Mouse (Mus musculus) limb, embryonic 11.5 days (tissue): ENCODE data around the gene Msmo1. TPM values are rescaled to one million over a fixed set of nuclear protein-coding genes. Genes with fewer than 3 reads are reported as not detected.

ENCODE experiments used
- ATAC-seq: fragments of 200-750 bp; cut with Nextera tagmentation; 2 replicates; pipeline ENCODE4 v1.8.0; 2017; ENCODE audit warnings: low read depth; ENCODE audit not compliant: insufficient number of reproducible peaks, low FRiP score, low TSS enrichment
- DNase-seq: peaks from one replicate; pipeline ENCODE4 v3.0.0-alpha.2; 2015; ENCODE audit warnings: low spot score
- H3K27ac ChIP-seq: fragments of 300-500 bp; sonication (generic); replicated peaks from 2 replicates; pipeline ENCODE4 v1.5.1; 2014; ENCODE audit warnings: low read depth, mild to moderate bottlenecking, low read length
- H3K27me3 ChIP-seq: fragments of 300-500 bp; sonication (generic); 2 replicates; pipeline ENCODE4 v1.6.1; 2014; ENCODE audit warnings: mild to moderate bottlenecking, low read length, mixed read lengths; ENCODE audit not compliant: control insufficient read depth, insufficient read depth
- H3K36me3 ChIP-seq: fragments of 300-500 bp; sonication (generic); 2 replicates; pipeline ENCODE4 v1.6.1; 2014; ENCODE audit warnings: mild to moderate bottlenecking, low read length, moderate library complexity, mixed read lengths; ENCODE audit not compliant: control insufficient read depth, insufficient read depth
- H3K4me1 ChIP-seq: fragments of 300-500 bp; sonication (generic); 2 replicates; pipeline ENCODE4 v1.6.1; 2014; ENCODE audit warnings: low read length, mixed read lengths; ENCODE audit not compliant: control insufficient read depth, insufficient read depth
- H3K4me2 ChIP-seq: fragments of 300-500 bp; sonication (generic); 2 replicates; pipeline ENCODE4 v1.6.1; 2014; ENCODE audit warnings: low read depth, mild to moderate bottlenecking, moderate library complexity; ENCODE audit not compliant: severe bottlenecking
- H3K4me3 ChIP-seq: fragments of 300-500 bp; sonication (generic); 2 replicates; pipeline ENCODE4 v1.5.1; 2014; ENCODE audit warnings: low read depth, low read length
- H3K9ac ChIP-seq: fragments of 300-500 bp; sonication (generic); 2 replicates; pipeline ENCODE4 v1.6.1; 2014; ENCODE audit warnings: mild to moderate bottlenecking, low read length
- H3K9me3 ChIP-seq: fragments of 300-500 bp; sonication (generic); 2 replicates; pipeline ENCODE4 v1.6.1; 2016; ENCODE audit warnings: low read length; ENCODE audit not compliant: control insufficient read depth
- WGBS: fragments of 180-500 bp; shearing (Covaris S2); extraction: QIAGEN DNeasy Blood & Tissue Kit; methylation state at CpG from one replicate; pipeline ENCODE4 v1.1.7; 2014; 5-methylcytosine and 5-hydroxymethylcytosine counted together
- polyA plus RNA-seq: library from polyadenylated mRNA; unstranded; fragments of >200 nt; fragmentation: Nextera tagmentation; extraction: Ambion mirVana; gene quantifications from 2 replicates; pipeline ENCODE4 v1.2.1, GENCODE M21; 2014

The Msmo1 gene
- polyA plus RNA-seq, 1 experiment from 2014 or later = 135 TPM

- peak; percentile 99 for ATAC-seq
- H3K27me3 ChIP-seq = no peaks in the 10 kb centered on the region
- under 1% methylated on average over 54 of the region's 54 CpGs for WGBS
Measured at GRCm38 (mm10) chr8:64692651-64693201, 40.9 kb downstream of the Msmo1 start, which contains the start of gene Cpe. Gene Cpe, minus strand, starts transcription at chr8:64693054.

GRCm38 (mm10) chr8:64691591-64692401 is 41.8 kb downstream of the Msmo1 start:
- H3K27me3 ChIP-seq = no peaks in the 10 kb centered on the region
- no peak; the same call in 1 of the 2 replicates for ATAC-seq

More at GRCm38 (mm10) chr8:64692651-64693201, 40.9 kb downstream of the Msmo1 start, which contains the start of gene Cpe:
- DNase-seq = peak; percentile 89
- peak within 1 kb of the TSS; percentile 95 for H3K9ac ChIP-seq
- H3K4me3 ChIP-seq = peak within 1 kb of the TSS; percentile 68
- peak within 1 kb of the TSS; percentile 70 for H3K4me2 ChIP-seq
- H3K4me1 ChIP-seq = no peaks in the 10 kb centered on the region
- no peaks in the 10 kb centered on the region for H3K36me3 ChIP-seq
- peak within 1 kb of the TSS; percentile 83 for H3K27ac ChIP-seq
- no peaks in the 10 kb centered on the region for H3K9me3 ChIP-seq

GRCm38 (mm10) chr8:64690845-64691244 is 42.7 kb downstream of the Msmo1 start:
- DNase-seq (no peak), ATAC-seq (no peak)
- no peak overlapping the region for H3K4me2 ChIP-seq
- H3K27ac ChIP-seq = no peak overlapping the region
- H3K4me1 ChIP-seq = no peaks in the 10 kb centered on the region
- no peaks in the 10 kb centered on the region for H3K36me3 ChIP-seq
- no peak overlapping the region for H3K9ac ChIP-seq
- 88% methylated on average over 6 of the region's 6 CpGs for WGBS
- H3K27me3 ChIP-seq = no peaks in the 10 kb centered on the region
- no peaks in the 10 kb centered on the region for H3K9me3 ChIP-seq
- H3K4me3 ChIP-seq = no peak overlapping the region

More at GRCm38 (mm10) chr8:64691591-64692401, 41.8 kb downstream of the Msmo1 start:
- 12% methylated on average over 16 of the region's 16 CpGs for WGBS
- Histone ChIP-seq H3K4me3 (peak overlapping the region; percentile 68), H3K9ac (peak overlapping the region; percentile 95), H3K4me1 (no peaks in the 10 kb centered on the region), H3K9me3 (no peaks in the 10 kb centered on the region), H3K4me2 (peak overlapping the region; percentile 70), H3K36me3 (no peaks in the 10 kb centered on the region), H3K27ac (no peak overlapping the region)
- no peak for DNase-seq

GRCm38 (mm10) chr8:64690306-64690705 is 43.3 kb downstream of the Msmo1 start:
- no peaks in the 10 kb centered on the region for H3K4me1 ChIP-seq
- H3K27ac ChIP-seq = no peak overlapping the region
- H3K9me3 ChIP-seq = no peaks in the 10 kb centered on the region
- no peaks in the 10 kb centered on the region for H3K27me3 ChIP-seq
- H3K4me3 ChIP-seq = no peak overlapping the region
- no peak overlapping the region for H3K9ac ChIP-seq
- WGBS = 84% methylated on average over 6 of the region's 6 CpGs
- DNase-seq = no peak
- ATAC-seq = no peak
- no peak overlapping the region for H3K4me2 ChIP-seq
- no peaks in the 10 kb centered on the region for H3K36me3 ChIP-seq

GRCm38 (mm10) chr8:64688741-64689140 is 44.9 kb downstream of the Msmo1 start:
- 91% methylated on average over 4 of the region's 4 CpGs for WGBS
- Histone ChIP-seq H3K4me2 (no peak overlapping the region), H3K4me1 (no peaks in the 10 kb centered on the region), H3K27ac (no peak overlapping the region), H3K4me3 (no peak overlapping the region), H3K9ac (no peak overlapping the region), H3K36me3 (no peaks in the 10 kb centered on the region), H3K9me3 (no peaks in the 10 kb centered on the region), H3K27me3 (no peaks in the 10 kb centered on the region)
- ATAC-seq (no peak), DNase-seq (no peak)

GRCm38 (mm10) chr8:64688161-64688560 is 45.4 kb downstream of the Msmo1 start:
- DNase-seq = no peak
- Histone ChIP-seq H3K4me2 (no peak overlapping the region), H3K27me3 (no peaks in the 10 kb centered on the region), H3K36me3 (no peaks in the 10 kb centered on the region), H3K4me3 (no peak overlapping the region), H3K4me1 (no peaks in the 10 kb centered on the region), H3K9ac (no peak overlapping the region), H3K27ac (no peak overlapping the region), H3K9me3 (no peaks in the 10 kb centered on the region)
- 86% methylated on average over 3 of the region's 3 CpGs for WGBS
- no peak for ATAC-seq

- no peak overlapping the region for H3K9ac ChIP-seq
- no peak overlapping the region for H3K4me3 ChIP-seq
- no peaks in the 10 kb centered on the region for H3K4me1 ChIP-seq
- H3K4me2 ChIP-seq = no peak overlapping the region
- WGBS = 68% methylated on average over 3 of the region's 3 CpGs
- ATAC-seq (no peak), DNase-seq (no peak)
- no peaks in the 10 kb centered on the region for H3K36me3 ChIP-seq
- H3K27ac ChIP-seq = no peak overlapping the region
- no peaks in the 10 kb centered on the region for H3K9me3 ChIP-seq
- H3K27me3 ChIP-seq = no peaks in the 10 kb centered on the region
Measured at GRCm38 (mm10) chr8:64682501-64682900, 51.1 kb downstream of the Msmo1 start.

GRCm38 (mm10) chr8:64676381-64676780 is 57.2 kb downstream of the Msmo1 start:
- H3K27ac ChIP-seq = no peak overlapping the region
- H3K9me3 ChIP-seq = no peaks in the 10 kb centered on the region
- H3K4me3 ChIP-seq = no peak overlapping the region
- no peak overlapping the region for H3K9ac ChIP-seq
- no peaks in the 10 kb centered on the region for H3K27me3 ChIP-seq
- H3K36me3 ChIP-seq = no peaks in the 10 kb centered on the region; the same call in 1 of the 2 replicates
- 72% methylated on average over 2 of the region's 2 CpGs for WGBS
- H3K4me1 ChIP-seq = no peaks in the 10 kb centered on the region
- no peak overlapping the region for H3K4me2 ChIP-seq
- DNase-seq = no peak
- ATAC-seq = no peak
